Mouse (Mus musculus) megakaryocyte, embryonic 14.5 days (primary cell): ENCODE results near the gene Adam22.

Source experiments
- FLI1 ChIP-seq: IDR thresholded peaks from 2 replicates; pipeline ENCODE4 v1.6.1; 2012; ENCODE audit warnings: low read length, inconsistent platforms, mixed read lengths
- GATA1 ChIP-seq: IDR thresholded peaks from 3 replicates; pipeline ENCODE4 v1.6.1; 2012; ENCODE audit warnings: mixed read lengths, low read length, inconsistent platforms, borderline replicate concordance

GRCm38 (mm10) chr5:8362361-8362760 lies 5.6 kb downstream of the Adam22 start:
- TF ChIP-seq GATA1 (no peak), FLI1 (no peak)
